Mouse (Mus musculus): ENCODE results near the gene Ybx3.

DNA sequence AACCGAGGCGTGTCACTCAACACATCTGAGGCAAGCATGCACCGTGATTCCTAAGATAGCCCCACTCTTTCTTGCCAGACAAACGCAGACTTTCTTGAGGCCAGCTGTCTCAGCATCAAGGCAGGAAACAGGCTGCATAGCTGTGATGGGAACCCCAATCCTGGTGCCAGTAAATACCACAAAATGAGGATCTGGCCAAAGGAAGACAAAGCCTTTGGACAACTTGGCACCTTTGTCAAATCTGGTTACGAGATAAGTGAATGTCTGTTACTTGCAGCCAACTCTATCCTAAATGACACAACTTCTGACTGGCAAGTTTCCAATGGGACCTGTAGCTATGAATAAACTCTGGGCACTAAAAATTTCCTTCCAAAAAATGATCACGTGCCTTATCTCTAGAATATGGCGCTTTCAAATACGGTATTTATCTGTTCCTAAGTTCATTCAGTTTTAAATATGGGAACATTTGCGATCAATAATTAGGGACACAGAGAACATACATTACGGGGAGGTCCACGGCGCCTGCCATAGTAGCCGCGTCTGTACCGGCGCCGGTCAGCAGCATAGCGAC, 9.3 kb downstream of the Ybx3 start:
- TF ChIP-seq CTCF (IDR thresholded peaks at IDR 0.05; ENCODE audit: control insufficient read depth, insufficient read depth, low read length) (no peak), POLR2A (IDR thresholded peaks at IDR 0.05; ENCODE audit: borderline replicate concordance, control insufficient read depth, low read depth, low read length) (no peak)
